Mouse (Mus musculus) lung, postnatal 0 days (tissue): Measurements from ENCODE around the gene Noxo1. TPM values are rescaled to one million over a fixed set of nuclear protein-coding genes. Genes with fewer than 3 reads are reported as not detected.

Source experiments
- ATAC-seq: fragments of 200-750 bp; cut with Nextera tagmentation; 2 replicates; pipeline ENCODE4 v1.8.0; 2017; ENCODE audit warnings: moderate library complexity
- DNase-seq: peaks from one replicate; pipeline ENCODE4 v3.0.0-alpha.2; 2016; ENCODE audit warnings: low spot score
- H3K27ac ChIP-seq: fragments of 300-500 bp; sonication (generic); 2 replicates; pipeline ENCODE4 v1.5.1; 2014; ENCODE audit warnings: antibody characterized with exemption, mild to moderate bottlenecking, low read length, mixed read lengths
- H3K27me3 ChIP-seq: fragments of 300-500 bp; sonication (generic); replicated peaks from 2 replicates; pipeline ENCODE4 v1.6.1; 2014; ENCODE audit warnings: low read length, mixed read lengths; ENCODE audit not compliant: insufficient read depth
- H3K36me3 ChIP-seq: fragments of 300-500 bp; sonication (generic); 2 replicates; pipeline ENCODE4 v1.6.1; 2014; ENCODE audit warnings: low read length, mixed read lengths; ENCODE audit not compliant: insufficient read depth
- H3K4me1 ChIP-seq: fragments of 300-500 bp; sonication (generic); 2 replicates; pipeline ENCODE4 v1.6.1; 2014; ENCODE audit warnings: antibody characterized with exemption, low read depth, low read length, mixed read lengths; ENCODE audit not compliant: insufficient read depth
- H3K4me2 ChIP-seq: fragments of 300-500 bp; sonication (generic); replicated peaks from 2 replicates; pipeline ENCODE4 v1.6.1; 2014; ENCODE audit warnings: low read depth, mild to moderate bottlenecking, low read length, moderate library complexity, mixed read lengths
- H3K4me3 ChIP-seq: fragments of 300-500 bp; sonication (generic); 2 replicates; pipeline ENCODE4 v1.5.1; 2014; ENCODE audit warnings: low read depth, low read length
- H3K9ac ChIP-seq: fragments of 300-500 bp; sonication (generic); replicated peaks from 2 replicates; pipeline ENCODE4 v1.6.1; 2014; ENCODE audit warnings: low read depth, mild to moderate bottlenecking
- H3K9me3 ChIP-seq: fragments of 300-500 bp; sonication (generic); 2 replicates; pipeline ENCODE4 v1.6.1; 2016; ENCODE audit warnings: low read length, mixed read lengths
- CTCF ChIP-seq: IDR thresholded peaks from 2 replicates; pipeline ENCODE4 v1.5.1; 2016; ENCODE audit warnings: antibody characterized with exemption, mild to moderate bottlenecking
- EP300 ChIP-seq: IDR thresholded peaks from 2 replicates; pipeline ENCODE4 v1.6.1; 2016; ENCODE audit warnings: antibody characterized with exemption, mild to moderate bottlenecking, control low read depth
- WGBS: fragments of 180-500 bp; shearing (Covaris S2); extraction: QIAGEN DNeasy Blood & Tissue Kit; methylation state at CpG from one replicate; pipeline ENCODE4 v1.1.7; 2014; 5-methylcytosine and 5-hydroxymethylcytosine counted together
- polyA plus RNA-seq: library from polyadenylated mRNA; unstranded; fragments of >200 nt; fragmentation: Nextera tagmentation; extraction: Ambion mirVana; gene quantifications from 2 replicates; pipeline ENCODE4 v1.2.1, GENCODE M21; 2015

Noxo1 gene
- polyA plus RNA-seq, 1 experiment from 2014 or later = 5.3 TPM

- no peaks in the 10 kb centered on the region for H3K27me3 ChIP-seq
- DNase-seq = no peak
- TF ChIP-seq EP300 = no peak
- no peak for TF ChIP-seq CTCF
- H3K9ac ChIP-seq = no peak overlapping the region
- 31% methylated on average over 13 of the region's 13 CpGs for WGBS
- ATAC-seq = no peak
- peaks cover 10% of the 10 kb centered on the region; the same call in 1 of the 2 replicates for H3K4me1 ChIP-seq
- H3K36me3 ChIP-seq = peaks cover 11% of the 10 kb centered on the region; the same call in 1 of the 2 replicates
- no peak overlapping the region for H3K27ac ChIP-seq
- no peak overlapping the region for H3K4me2 ChIP-seq
- H3K9me3 ChIP-seq = no peaks in the 10 kb centered on the region
- H3K4me3 ChIP-seq = no peak overlapping the region
Measured at GRCm38 (mm10) chr17:24722220-24722924, 26.3 kb downstream of the Noxo1 start.

GRCm38 (mm10) chr17:24723122-24723880 lies 27.3 kb downstream of the Noxo1 start:
- Histone ChIP-seq H3K4me2 (peak overlapping the region; percentile 91), H3K9ac (peak overlapping the region; percentile 92), H3K27ac (peak overlapping the region; percentile 86), H3K4me1 (peaks cover 10% of the 10 kb centered on the region; the same call in 1 of the 2 replicates), H3K4me3 (peak overlapping the region; percentile 62), H3K36me3 (peaks cover 11% of the 10 kb centered on the region; the same call in 1 of the 2 replicates), H3K9me3 (no peaks in the 10 kb centered on the region), H3K27me3 (no peaks in the 10 kb centered on the region)
- TF ChIP-seq EP300 (no peak), CTCF (no peak)
- 3% methylated on average over 12 of the region's 12 CpGs for WGBS
- ATAC-seq = no peak
- DNase-seq = no peak

DNA sequence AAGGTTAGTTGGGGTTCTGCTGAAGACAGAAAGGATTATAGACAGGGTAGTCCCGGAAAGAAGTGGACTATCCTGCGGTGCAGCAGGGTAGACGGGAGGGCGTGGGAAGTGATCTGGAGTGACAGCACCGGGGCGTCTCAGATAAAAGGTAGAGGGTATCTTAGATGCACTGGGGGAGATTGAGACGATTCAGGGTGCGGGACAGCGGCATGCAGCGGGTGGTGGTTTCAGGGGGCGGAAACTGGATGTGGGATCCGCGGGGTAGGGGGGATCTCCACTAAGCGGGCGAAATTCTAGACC lies 27.8 kb downstream of the Noxo1 start:
- ATAC-seq (no peak), DNase-seq (peak; percentile 25)
- no peaks in the 10 kb centered on the region for H3K9me3 ChIP-seq
- H3K4me1 ChIP-seq = peaks cover 9% of the 10 kb centered on the region; the same call in 1 of the 2 replicates
- H3K4me3 ChIP-seq = peak overlapping the region; percentile 62
- no peaks in the 10 kb centered on the region for H3K27me3 ChIP-seq
- peaks cover 11% of the 10 kb centered on the region; the same call in 1 of the 2 replicates for H3K36me3 ChIP-seq
- H3K27ac ChIP-seq = peak overlapping the region; percentile 86
- H3K9ac ChIP-seq = peak overlapping the region; percentile 92
- no peak for TF ChIP-seq EP300
- TF ChIP-seq CTCF = no peak
- 0% methylated on average over 15 of the region's 15 CpGs for WGBS
- H3K4me2 ChIP-seq = peak overlapping the region; percentile 91

- Histone ChIP-seq H3K9me3 (no peaks in the 10 kb centered on the region), H3K27ac (peak within 1 kb of the TSS; percentile 86), H3K4me2 (peak within 1 kb of the TSS; percentile 91), H3K4me3 (peak within 1 kb of the TSS; percentile 62), H3K4me1 (peaks cover 7% of the 10 kb centered on the region; the same call in 1 of the 2 replicates), H3K27me3 (no peaks in the 10 kb centered on the region), H3K9ac (peak within 1 kb of the TSS; percentile 92), H3K36me3 (peaks cover 11% of the 10 kb centered on the region; the same call in 1 of the 2 replicates)
- DNase-seq (peak; percentile 97), ATAC-seq (peak; percentile 73)
- no peak for TF ChIP-seq EP300
- peak; percentile 99 for TF ChIP-seq CTCF
- under 1% methylated on average over 30 of the region's 30 CpGs for WGBS
Measured at GRCm38 (mm10) chr17:24724184-24724583, 28.1 kb downstream of the Noxo1 start, which contains the start of gene Ndufb10. Gene Ndufb10 (minus strand): TSS chr17:24724478.

DNA sequence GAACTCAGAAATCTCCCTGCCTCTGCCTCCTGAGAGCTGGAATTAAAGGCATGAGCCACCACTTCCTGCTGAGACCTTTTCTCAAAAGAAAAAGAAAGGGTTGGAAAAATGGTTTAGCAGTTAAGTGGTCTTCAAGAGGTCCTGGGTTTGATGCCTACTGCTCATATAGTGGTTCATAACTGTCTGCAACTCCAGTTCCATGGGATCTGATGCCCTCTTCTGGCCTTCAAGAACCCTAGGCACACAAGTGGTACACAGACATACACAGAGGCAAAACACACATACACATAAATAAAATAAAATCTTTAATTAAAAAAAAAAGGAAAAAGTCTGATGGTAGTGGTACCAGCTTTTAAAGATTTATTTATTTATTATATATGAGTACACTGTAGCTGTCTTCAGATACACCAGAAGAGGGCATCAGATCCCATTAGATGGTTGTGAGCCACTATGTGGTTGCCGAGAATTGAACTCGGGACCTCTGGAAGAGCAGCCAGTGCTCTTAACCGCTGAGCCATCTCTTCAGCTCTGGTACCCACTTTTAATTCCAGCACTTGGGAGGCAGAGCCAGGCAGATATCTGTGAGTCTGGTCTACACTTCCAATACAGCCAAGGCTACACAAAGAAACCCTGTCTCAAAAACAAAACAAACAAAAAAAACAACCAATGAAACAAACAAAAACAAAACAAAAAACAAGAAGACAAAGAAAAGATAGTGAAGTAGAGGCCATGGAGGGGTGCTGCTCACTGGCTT lies 29.8 kb downstream of the Noxo1 start:
- H3K27me3 ChIP-seq = no peaks in the 10 kb centered on the region
- peaks cover 7% of the 10 kb centered on the region; the same call in 1 of the 2 replicates for H3K4me1 ChIP-seq
- H3K4me3 ChIP-seq = no peak overlapping the region
- H3K27ac ChIP-seq = no peak overlapping the region
- no peak for ATAC-seq
- H3K9ac ChIP-seq = no peak overlapping the region
- H3K4me2 ChIP-seq = no peak overlapping the region
- TF ChIP-seq EP300 (no peak), CTCF (no peak)
- H3K36me3 ChIP-seq = peaks cover 11% of the 10 kb centered on the region; the same call in 1 of the 2 replicates
- WGBS = 71% methylated on average over 3 of the region's 3 CpGs
- no peak for DNase-seq
- no peaks in the 10 kb centered on the region for H3K9me3 ChIP-seq

DNA sequence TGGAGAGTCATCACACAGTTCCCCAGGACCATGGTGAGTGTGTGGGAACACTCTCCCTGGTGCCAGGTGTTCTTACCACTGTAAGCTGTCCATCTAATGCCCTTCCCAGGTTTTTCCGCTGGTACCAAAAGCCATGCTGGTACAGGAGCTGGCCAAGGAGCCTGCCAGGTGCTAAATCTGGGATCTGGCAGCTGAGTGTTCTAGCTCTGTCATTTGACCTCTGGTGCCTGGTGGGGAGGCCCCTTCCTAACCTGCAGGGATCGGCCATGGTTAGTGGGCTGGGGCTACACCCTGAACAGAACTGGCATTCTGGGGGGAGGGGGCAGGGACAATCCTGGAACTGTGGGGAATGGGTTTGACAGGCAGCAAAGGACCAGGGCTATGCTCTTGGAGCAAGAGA lies 31.6 kb downstream of the Noxo1 start, which contains the start of gene Rpl3l:
Gene Rpl3l (plus strand): TSS at position 203 of the 400 bp plus-strand sequence.
- H3K27ac ChIP-seq = no peak within 1 kb of the TSS
- H3K4me1 ChIP-seq = peaks cover 7% of the 10 kb centered on the region; the same call in 1 of the 2 replicates
- no peak within 1 kb of the TSS for H3K4me3 ChIP-seq
- no peak for ATAC-seq
- TF ChIP-seq CTCF (no peak), EP300 (no peak)
- H3K4me2 ChIP-seq = no peak within 1 kb of the TSS
- WGBS = 57% methylated on average over 2 of the region's 2 CpGs
- no peaks in the 10 kb centered on the region for H3K9me3 ChIP-seq
- DNase-seq = no peak
- no peak within 1 kb of the TSS for H3K9ac ChIP-seq
- H3K27me3 ChIP-seq = no peaks in the 10 kb centered on the region
- no peaks in the 10 kb centered on the region for H3K36me3 ChIP-seq
